Mouse (Mus musculus) urinary bladder, adult 18-20 months (tissue): ENCODE data around the gene Zdhhc4.

Experiments
- DNase-seq, 2 experiments: peaks; one replicate each; pipeline ENCODE4 v3.0.0; 2022; ENCODE audit warnings: low spot score in 2 of 2, mixed read lengths in 2 of 2

The Zdhhc4 gene

GRCm38 (mm10) chr5:143279247-143279646 is 49.8 kb downstream of the Zdhhc4 start:
- no peak for DNase-seq

GRCm38 (mm10) chr5:143275761-143276160 is 53.3 kb downstream of the Zdhhc4 start:
- no peak for DNase-seq

GRCm38 (mm10) chr5:143272540-143273330 is 56.3 kb downstream of the Zdhhc4 start:
- no peak for DNase-seq

- no peak for DNase-seq
These were observed 56.9 kb downstream of the Zdhhc4 start for GRCm38 (mm10) chr5:143272108-143272507.

GRCm38 (mm10) chr5:143271642-143272041 is 57.4 kb downstream of the Zdhhc4 start:
- DNase-seq: no peak

- no peak for DNase-seq
These were observed 58.9 kb downstream of the Zdhhc4 start for GRCm38 (mm10) chr5:143270151-143270519.

GRCm38 (mm10) chr5:143269363-143270150 is 59.5 kb downstream of the Zdhhc4 start, which contains the start of gene Zfp316:
TSS of gene Zfp316 (minus strand) at chr5:143270022.
- peak; percentile 51 to 61 for DNase-seq

GRCm38 (mm10) chr5:143268985-143269362 is 60.1 kb downstream of the Zdhhc4 start:
- DNase-seq: no peak

GRCm38 (mm10) chr5:143266794-143267193 is 62.3 kb downstream of the Zdhhc4 start:
- no peak for DNase-seq
